Comparison of ENCODE assay signal across 8 mouse cellular contexts in the genomic region with DNA sequence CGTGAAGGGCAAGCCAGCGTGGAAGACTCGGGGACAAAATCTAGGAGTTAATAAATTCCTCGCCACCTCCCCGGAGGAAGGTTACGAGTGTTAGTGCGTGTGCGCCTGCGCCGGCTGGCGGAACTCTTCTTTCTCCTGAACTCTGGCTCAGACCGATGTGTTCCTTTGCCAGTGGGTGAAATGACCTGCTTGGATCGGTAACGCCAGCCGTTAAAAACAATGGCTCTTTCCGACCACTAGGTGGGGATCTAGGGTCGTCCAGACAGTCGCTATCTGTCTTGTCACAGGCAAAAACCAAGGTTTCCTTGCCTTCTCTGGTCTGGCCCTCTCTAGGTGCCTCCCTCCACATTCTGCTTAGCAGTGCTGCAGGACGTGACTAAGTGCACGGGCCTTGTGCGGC. TPM values are rescaled to one million over a fixed set of nuclear protein-coding genes. Genes with fewer than 3 reads are reported as not detected.
DNase-seq lines count a peak whose midpoint lies in the region; ATAC-seq and TF ChIP-seq lines count a peak whose summit lies in the region.

No protein-coding gene starts in this region.

- peak; percentile 55; the same call in 1 of the 2 replicates for ATAC-seq in hindbrain, embryonic 15.5 days (ENCODE audit: low FRiP score, low read depth)
- peak; percentile 36 for ATAC-seq in limb, embryonic 14.5 days (ENCODE audit: low FRiP score, low read depth)
- peak; percentile 50; the same call in 1 of the 2 replicates for ATAC-seq in midbrain, embryonic 14.5 days (ENCODE audit: low FRiP score, low TSS enrichment)
- ATAC-seq in stomach, embryonic 16.5 days (ENCODE audit: insufficient read depth, low FRiP score), result peak; percentile 54; the same call in 1 of the 2 replicates

- DNase-seq in 3T3-L1 (ENCODE audit: low read depth, low spot score), result peak; percentile 91
- peak; percentile 93 for DNase-seq in MEL-GATA-1-ER (ENCODE audit: extremely low read depth, low read depth)
- peak; percentile 69 for DNase-seq in cerebellum, adult 9-10 months
- peak; percentile 92 for DNase-seq in forelimb bud, embryonic 11.5 days (ENCODE audit: low read depth, low spot score)
- peak; percentile 89 for DNase-seq in limb, embryonic 14.5 days (ENCODE audit: low spot score)
- DNase-seq in midbrain, embryonic 14.5 days, result peak; percentile 92

- H3K4me2 ChIP-seq in hindbrain, embryonic 15.5 days, result peak overlapping the region; percentile 69
- peak overlapping the region; percentile 46 for H3K4me2 ChIP-seq in limb, embryonic 14.5 days (replicated peaks; ENCODE audit: low read depth, low read length, severe bottlenecking)
- peak overlapping the region; percentile 55 for H3K4me2 ChIP-seq in midbrain, embryonic 14.5 days (ENCODE audit: low read length)
- peak overlapping the region; percentile 58 for H3K4me2 ChIP-seq in stomach, embryonic 16.5 days (ENCODE audit: low read depth, low read length)

- TF ChIP-seq POLR2A in limb, embryonic 14.5 days (IDR thresholded peaks at IDR 0.05; ENCODE audit: borderline replicate concordance, extremely low read depth, insufficient read depth, insufficient read length), result no peak

- H3K4me1 ChIP-seq in hindbrain, embryonic 15.5 days (replicated peaks), result peaks cover 11% of the 10 kb centered on the region
- H3K4me1 ChIP-seq in limb, embryonic 14.5 days (ENCODE audit: control insufficient read depth, insufficient read depth, low read length), result 0 out of 2 replicates have a peak, but pooled peaks cover 5% of the 10 kb centered on the region
- peaks cover 7% of the 10 kb centered on the region; the same call in 1 of the 2 replicates for H3K4me1 ChIP-seq in midbrain, embryonic 14.5 days (ENCODE audit: control insufficient read depth, insufficient read depth, low read length)
- H3K4me1 ChIP-seq in stomach, embryonic 16.5 days (ENCODE audit: control insufficient read depth, insufficient read depth, low read length), result peaks cover 8% of the 10 kb centered on the region; the same call in 1 of the 2 replicates

- peak overlapping the region; percentile 35; the same call in 1 of the 2 replicates for H3K9ac ChIP-seq in hindbrain, embryonic 15.5 days
- peak overlapping the region; percentile 45; the same call in 1 of the 2 replicates for H3K9ac ChIP-seq in limb, embryonic 14.5 days (ENCODE audit: low read depth, low read length, severe bottlenecking)
- H3K9ac ChIP-seq in midbrain, embryonic 14.5 days (replicated peaks; ENCODE audit: low read length), result no peak overlapping the region
- peak overlapping the region; percentile 49; the same call in 1 of the 2 replicates for H3K9ac ChIP-seq in stomach, embryonic 16.5 days (ENCODE audit: low read length)

- H3K36me3 ChIP-seq in hindbrain, embryonic 15.5 days, result no peaks in the 10 kb centered on the region
- H3K36me3 ChIP-seq in limb, embryonic 14.5 days (ENCODE audit: control insufficient read depth, insufficient read depth, low read length), result no peaks in the 10 kb centered on the region
- H3K36me3 ChIP-seq in midbrain, embryonic 14.5 days (ENCODE audit: control insufficient read depth, insufficient read depth, low read length), result no peaks in the 10 kb centered on the region
- H3K36me3 ChIP-seq in stomach, embryonic 16.5 days (ENCODE audit: control insufficient read depth, insufficient read depth, low read length), result no peaks in the 10 kb centered on the region

- no peak overlapping the region for H3K27ac ChIP-seq in hindbrain, embryonic 15.5 days (replicated peaks)
- no peak overlapping the region for H3K27ac ChIP-seq in limb, embryonic 14.5 days (replicated peaks; ENCODE audit: low read depth, low read length)
- H3K27ac ChIP-seq in midbrain, embryonic 14.5 days (replicated peaks; ENCODE audit: low read depth, low read length), result no peak overlapping the region
- H3K27ac ChIP-seq in stomach, embryonic 16.5 days (ENCODE audit: low read length), result no peak overlapping the region

- peak overlapping the region; percentile 34 for H3K4me3 ChIP-seq in hindbrain, embryonic 15.5 days
- peak overlapping the region; percentile 18 for H3K4me3 ChIP-seq in limb, embryonic 14.5 days (replicated peaks; ENCODE audit: low read length)
- peak overlapping the region; percentile 27 for H3K4me3 ChIP-seq in midbrain, embryonic 14.5 days (replicated peaks; ENCODE audit: low read depth, low read length)
- peak overlapping the region; percentile 35 for H3K4me3 ChIP-seq in stomach, embryonic 16.5 days (replicated peaks; ENCODE audit: low read length)

- 1% methylated on average over 21 of the region's 21 CpGs for WGBS in hindbrain, embryonic 15.5 days
- 2% methylated on average over 21 of the region's 21 CpGs for WGBS in limb, embryonic 14.5 days
- under 1% methylated on average over 21 of the region's 21 CpGs for WGBS in midbrain, embryonic 14.5 days
- WGBS in stomach, embryonic 16.5 days, result 4% methylated on average over 21 of the region's 21 CpGs

- H3K9me3 ChIP-seq in hindbrain, embryonic 15.5 days, result no peaks in the 10 kb centered on the region
- no peaks in the 10 kb centered on the region for H3K9me3 ChIP-seq in limb, embryonic 14.5 days (ENCODE audit: control insufficient read depth, low read length)
- H3K9me3 ChIP-seq in midbrain, embryonic 14.5 days (ENCODE audit: control insufficient read depth, low read length), result no peaks in the 10 kb centered on the region
- H3K9me3 ChIP-seq in stomach, embryonic 16.5 days (replicated peaks; ENCODE audit: control insufficient read depth, low read length), result no peaks in the 10 kb centered on the region

- peaks cover 32% of the 10 kb centered on the region for H3K27me3 ChIP-seq in hindbrain, embryonic 15.5 days
- no peaks in the 10 kb centered on the region for H3K27me3 ChIP-seq in limb, embryonic 14.5 days (ENCODE audit: control insufficient read depth, insufficient read depth, low read length)
- peaks cover 17% of the 10 kb centered on the region for H3K27me3 ChIP-seq in midbrain, embryonic 14.5 days (ENCODE audit: control insufficient read depth, insufficient read depth, low read length)
- 0 out of 2 replicates have a peak, but pooled peaks cover 4% of the 10 kb centered on the region for H3K27me3 ChIP-seq in stomach, embryonic 16.5 days (ENCODE audit: control insufficient read depth, insufficient read depth, low read length)

RNA-seq across cellular contexts. Expression of a gene that starts 1.1 kb away (rescaled TPM):
- not detected in 2 replicates for polyA plus RNA-seq in hindbrain, embryonic 15.5 days (2015; fragmentation: Nextera tagmentation; extraction: Ambion mirVana)
- not detected in 2 replicates for polyA plus RNA-seq in limb, embryonic 14.5 days (2012; rRNA removed)
- not detected in 2 replicates for polyA plus RNA-seq in limb, embryonic 14.5 days (2014; fragmentation: Nextera tagmentation; extraction: Ambion mirVana)
- not detected in 2 replicates for polyA plus RNA-seq in midbrain, embryonic 14.5 days (2014; fragmentation: Nextera tagmentation; extraction: Ambion mirVana)
- polyA plus RNA-seq in stomach, embryonic 16.5 days (2015; fragmentation: Nextera tagmentation; extraction: Ambion mirVana), result not detected in 2 replicates

RNA-seq across cellular contexts. Expression of a gene that starts 16.7 kb away (rescaled TPM):
- 1.5 and 1.9 TPM in 2 replicates for polyA plus RNA-seq in hindbrain, embryonic 15.5 days (2015; fragmentation: Nextera tagmentation; extraction: Ambion mirVana)
- 31.7 and 39.1 TPM in 2 replicates for polyA plus RNA-seq in limb, embryonic 14.5 days (2012; rRNA removed)
- polyA plus RNA-seq in limb, embryonic 14.5 days (2014; fragmentation: Nextera tagmentation; extraction: Ambion mirVana), result 6.5 and 9.3 TPM in 2 replicates
- polyA plus RNA-seq in midbrain, embryonic 14.5 days (2014; fragmentation: Nextera tagmentation; extraction: Ambion mirVana), result 0.69 and 0.83 TPM in 2 replicates
- 2.9 and 3.1 TPM in 2 replicates for polyA plus RNA-seq in stomach, embryonic 16.5 days (2015; fragmentation: Nextera tagmentation; extraction: Ambion mirVana)

RNA-seq across cellular contexts. Expression of a gene that starts 37.2 kb away (rescaled TPM):
- 0.21 and 0.31 TPM in 2 replicates for polyA plus RNA-seq in hindbrain, embryonic 15.5 days (2015; fragmentation: Nextera tagmentation; extraction: Ambion mirVana)
- polyA plus RNA-seq in limb, embryonic 14.5 days (2012; rRNA removed), result 37.5 and 52.7 TPM in 2 replicates
- 15.5 and 20.0 TPM in 2 replicates for polyA plus RNA-seq in limb, embryonic 14.5 days (2014; fragmentation: Nextera tagmentation; extraction: Ambion mirVana)
- polyA plus RNA-seq in midbrain, embryonic 14.5 days (2014; fragmentation: Nextera tagmentation; extraction: Ambion mirVana), result 0.21 and 0.22 TPM in 2 replicates
- 0.17 and 0.22 TPM in 2 replicates for polyA plus RNA-seq in stomach, embryonic 16.5 days (2015; fragmentation: Nextera tagmentation; extraction: Ambion mirVana)

Comparison
In these comparisons a context has a peak if more than half of its experiments do, and no peak if none do; other contexts are left out.
1. RNA of a gene that starts 37.2 kb away (polyA plus RNA-seq): 15.5 to 52.7 TPM in limb, embryonic 14.5 days; 0.21 to 0.22 TPM in midbrain, embryonic 14.5 days, 0.21 to 0.31 TPM in hindbrain, embryonic 15.5 days and 0.17 to 0.22 TPM in stomach, embryonic 16.5 days; every median in the first group is over 10 times any median in the second.
2. Peak in every context shown above with its lines, with median percentiles within 50 percentile points of each other: DNase-seq, ATAC-seq, H3K4me2 ChIP-seq and H3K4me3 ChIP-seq.